Mouse (Mus musculus) frontal cortex, adult 2 months (tissue): Measurements from ENCODE around the gene Taar4. TPM values are rescaled to one million over a fixed set of nuclear protein-coding genes. Genes with fewer than 3 reads are reported as not detected.

ENCODE experiments used
- DNase-seq, 2 experiments: peaks; one replicate each; pipeline ENCODE4 v3.0.0; 2022; ENCODE audit warnings: low spot score in 1 of 2; ENCODE audit errors: extremely low spot score in 1 of 2
- polyA plus RNA-seq: library from polyadenylated mRNA; depleted of rRNA; stranded (reverse); fragments of >200 nt; gene quantifications from 2 replicates; pipeline ENCODE4 v1.2.3, GENCODE M21; 2012; rRNA removed

Taar4 gene
- polyA plus RNA-seq, 1 experiment: not detected

DNA sequence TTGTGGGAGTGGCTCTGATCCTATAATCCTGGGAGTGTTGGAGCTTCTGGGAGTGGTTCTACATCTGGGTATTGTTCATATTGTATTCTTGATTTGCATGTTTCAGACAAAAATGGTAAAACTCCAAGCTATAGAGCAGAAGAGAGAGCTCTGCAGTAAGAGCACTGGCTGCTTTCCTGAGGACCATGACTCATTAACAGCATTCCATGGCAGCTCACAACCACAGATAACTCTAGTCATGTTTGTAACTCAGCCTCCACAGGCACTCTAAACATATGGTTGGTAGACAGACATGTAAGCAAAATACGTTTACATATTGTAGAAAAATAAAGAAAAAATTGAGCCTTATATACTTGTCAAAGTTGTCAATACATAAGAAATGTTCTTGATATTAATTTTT lies 46.1 kb downstream of the Taar4 start:
- no peak for DNase-seq

DNA sequence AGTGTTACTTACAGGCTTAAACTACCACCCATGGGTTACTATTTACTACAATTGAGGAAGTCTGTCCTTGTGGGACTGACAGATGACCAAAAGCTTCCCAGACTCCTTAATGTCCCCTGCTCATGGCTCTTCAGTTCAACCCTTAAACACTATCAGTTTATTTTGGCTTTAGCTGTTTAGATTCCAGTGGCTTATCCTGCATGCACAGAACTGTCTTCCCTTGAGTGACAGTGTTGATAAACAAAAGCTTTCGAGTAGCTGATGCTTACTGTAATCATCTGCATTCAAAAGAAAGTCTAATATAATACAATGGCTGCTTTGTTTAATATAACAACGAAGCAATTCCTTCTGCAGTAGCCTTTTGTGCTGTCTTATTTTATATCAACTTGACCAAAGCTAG lies 46.7 kb downstream of the Taar4 start:
- DNase-seq: no peak

DNA sequence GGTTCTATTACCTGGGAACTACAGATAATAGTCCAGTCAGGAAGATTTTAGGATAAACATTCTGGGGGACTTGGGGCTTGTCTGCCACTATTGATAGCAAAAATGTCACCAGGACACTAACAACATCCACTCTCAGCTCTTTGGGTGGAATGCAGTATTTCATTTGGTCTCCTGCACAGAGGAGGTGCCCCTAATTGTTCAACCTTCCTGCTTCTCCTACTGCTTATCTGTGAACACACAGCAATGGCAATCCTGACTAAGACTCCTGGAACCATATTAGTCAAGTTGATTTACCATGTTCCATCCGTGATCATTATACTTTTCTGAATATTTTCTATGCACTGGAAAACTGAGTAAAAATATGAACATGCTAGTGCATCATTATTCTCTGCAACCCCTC lies 47.8 kb downstream of the Taar4 start:
- no peak for DNase-seq

Other genes starting within 250 kb of the Taar4 start
- gene Rps12, start 173.2 kb upstream of the Taar4 start, polyA plus RNA-seq: 1,411 and 1,452 TPM in 2 replicates
- 20.6 and 29.9 TPM in 2 replicates for gene Slc18b1, start 163.5 kb upstream of the Taar4 start, polyA plus RNA-seq
- 0.04 and 0.12 TPM in 2 replicates for gene Vnn3, start 109.0 kb upstream of the Taar4 start, polyA plus RNA-seq
- 0.50 and 0.61 TPM in 2 replicates for gene Vnn1, start 65.8 kb upstream of the Taar4 start, polyA plus RNA-seq
- gene Taar1, start 40.1 kb upstream of the Taar4 start, polyA plus RNA-seq: not detected in 2 replicates
- not detected in 2 replicates for gene Taar2, start 21.9 kb upstream of the Taar4 start, polyA plus RNA-seq
- not detected in 2 replicates for gene Taar3, start 10.9 kb upstream of the Taar4 start, polyA plus RNA-seq
- gene Taar5, start 10.2 kb downstream of the Taar4 start, polyA plus RNA-seq: not detected in 2 replicates
- not detected in 2 replicates for gene Taar6, start 25.2 kb downstream of the Taar4 start, polyA plus RNA-seq
- gene Taar7a, start 33.0 kb downstream of the Taar4 start, polyA plus RNA-seq: not detected in 2 replicates
- gene Taar7b, start 39.4 kb downstream of the Taar4 start, polyA plus RNA-seq: not detected in 2 replicates
- not detected in 2 replicates for gene Taar7d, start 66.7 kb downstream of the Taar4 start, polyA plus RNA-seq
- not detected in 2 replicates for gene Taar7e, start 77.1 kb downstream of the Taar4 start, polyA plus RNA-seq
- gene Taar7f, start 89.0 kb downstream of the Taar4 start, polyA plus RNA-seq: not detected in 2 replicates
- not detected in 2 replicates for gene Taar8a, start 116.0 kb downstream of the Taar4 start, polyA plus RNA-seq
- not detected in 2 replicates for gene Taar8b, start 131.8 kb downstream of the Taar4 start, polyA plus RNA-seq
- not detected in 2 replicates for gene Taar8c, start 141.4 kb downstream of the Taar4 start, polyA plus RNA-seq
- not detected in 2 replicates for gene Taar9, start 149.0 kb downstream of the Taar4 start, polyA plus RNA-seq
- gene Stx7, start 188.8 kb downstream of the Taar4 start, polyA plus RNA-seq: 174 and 175 TPM in 2 replicates